Mouse (Mus musculus): ENCODE measurements at regions not wholly inside any gene's neighbourhood (a gene's known extent, or its start where the extent isn't known, plus 50 kb on each side); places are given as distances from the start of the nearest gene placed in this dataset.

DNA sequence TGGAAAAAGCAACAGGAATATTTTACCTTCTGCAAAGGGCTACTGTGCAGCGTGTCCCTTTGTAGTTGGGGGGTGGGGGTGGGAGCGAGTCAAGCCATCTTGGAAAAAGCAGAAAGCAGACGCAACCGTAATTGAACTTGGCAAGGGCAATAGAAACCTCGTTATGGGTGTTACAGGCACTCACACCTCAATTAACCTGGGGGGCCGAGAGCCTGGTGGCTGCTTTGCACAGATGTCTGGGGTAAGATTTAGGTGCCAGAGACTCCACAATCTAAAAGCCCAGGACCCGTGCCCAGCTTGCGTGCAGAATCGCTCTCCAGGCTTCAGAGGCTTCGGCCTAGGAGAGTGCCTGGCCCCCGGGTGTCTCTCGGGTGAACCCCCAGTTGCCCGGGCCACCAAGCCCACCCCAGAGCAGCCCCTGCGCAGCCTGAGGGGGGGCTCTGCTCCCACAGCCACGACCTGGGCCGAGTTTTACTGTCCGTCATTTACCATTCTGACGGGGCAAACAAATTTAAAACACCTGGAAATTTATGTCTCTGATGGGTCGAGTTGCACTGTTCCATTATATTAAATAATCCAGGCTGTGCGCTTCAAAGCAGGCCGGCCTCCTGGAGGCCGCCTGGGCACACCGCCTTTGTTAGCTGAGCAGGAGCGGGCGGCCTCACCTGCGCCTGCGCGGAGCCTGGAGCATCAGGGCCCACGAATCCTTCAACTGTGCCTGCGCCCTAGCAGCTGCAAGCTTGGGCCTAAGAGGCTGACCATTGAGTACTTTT is 212.4 kb downstream of the Srbd1 start:
- no peaks in the 10 kb centered on the region for H3K9me3 ChIP-seq
- H3K27ac ChIP-seq = no peak overlapping the region
- H3K4me1 ChIP-seq = peaks cover 2% of the 10 kb centered on the region; the same call in 1 of the 2 replicates
- 77% methylated on average over 30 of the region's 30 CpGs for WGBS
- no peak overlapping the region for H3K4me3 ChIP-seq (replicated peaks)
- no peaks in the 10 kb centered on the region for H3K27me3 ChIP-seq
- H3K9ac ChIP-seq = no peak overlapping the region
- H3K4me2 ChIP-seq = no peak overlapping the region
- H3K36me3 ChIP-seq (replicated peaks) = no peaks in the 10 kb centered on the region
- no peak for ATAC-seq (ENCODE audit: low FRiP score)

DNA sequence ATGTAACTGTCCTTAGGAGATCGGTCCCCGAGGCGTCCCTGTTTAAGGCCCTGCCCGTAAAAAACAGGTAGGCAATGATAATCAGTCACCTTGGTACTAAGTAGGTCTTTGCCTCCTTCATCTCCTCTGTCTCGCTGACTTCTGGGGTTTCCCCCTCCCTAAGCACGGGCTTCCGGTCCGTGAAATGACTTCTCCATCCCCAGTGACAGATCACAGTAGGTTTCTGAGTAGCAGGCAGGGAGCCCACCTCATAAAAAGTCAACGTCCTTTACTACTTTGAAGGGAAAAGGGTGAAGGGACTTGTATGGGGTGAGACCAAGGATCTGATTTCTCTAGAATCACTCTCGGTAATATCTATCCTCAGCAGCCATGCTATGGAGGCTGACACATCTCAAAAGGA is 213.0 kb downstream of the Srbd1 start:
- 91% methylated on average over 10 of the region's 10 CpGs for WGBS
- Histone ChIP-seq H3K4me3 (replicated peaks) (no peak overlapping the region), H3K9me3 (no peaks in the 10 kb centered on the region), H3K36me3 (replicated peaks) (no peaks in the 10 kb centered on the region), H3K4me2 (no peak overlapping the region), H3K27ac (no peak overlapping the region), H3K9ac (no peak overlapping the region), H3K4me1 (peaks cover 7% of the 10 kb centered on the region; the same call in 1 of the 2 replicates), H3K27me3 (no peaks in the 10 kb centered on the region)
- ATAC-seq (ENCODE audit: low FRiP score) = no peak

DNA sequence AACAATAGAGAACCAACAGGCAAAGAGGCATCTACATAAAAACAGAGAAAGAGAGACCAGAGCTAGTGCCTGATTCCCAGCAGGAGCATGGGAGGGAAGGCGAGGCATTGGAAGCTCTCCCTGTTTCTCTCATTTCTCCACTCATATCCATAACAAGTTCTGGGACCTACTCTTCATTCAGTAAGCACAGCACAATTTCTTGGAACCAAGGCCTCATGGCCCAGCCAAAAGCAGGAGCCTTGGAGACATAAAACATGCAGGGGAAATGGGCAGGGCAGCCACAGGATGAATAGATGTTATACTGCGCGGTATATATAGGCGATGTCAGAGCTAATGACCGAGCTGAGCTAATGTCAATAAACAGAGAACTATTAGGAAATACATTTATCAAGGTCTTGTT is 214.2 kb downstream of the Srbd1 start:
- Histone ChIP-seq H3K9me3 (no peaks in the 10 kb centered on the region), H3K36me3 (replicated peaks) (no peaks in the 10 kb centered on the region), H3K9ac (no peak overlapping the region), H3K27ac (no peak overlapping the region), H3K4me2 (no peak overlapping the region), H3K4me1 (peaks cover 7% of the 10 kb centered on the region; the same call in 1 of the 2 replicates), H3K4me3 (replicated peaks) (no peak overlapping the region), H3K27me3 (no peaks in the 10 kb centered on the region)
- 88% methylated on average over 5 of the region's 5 CpGs for WGBS
- no peak for ATAC-seq (ENCODE audit: low FRiP score)

DNA sequence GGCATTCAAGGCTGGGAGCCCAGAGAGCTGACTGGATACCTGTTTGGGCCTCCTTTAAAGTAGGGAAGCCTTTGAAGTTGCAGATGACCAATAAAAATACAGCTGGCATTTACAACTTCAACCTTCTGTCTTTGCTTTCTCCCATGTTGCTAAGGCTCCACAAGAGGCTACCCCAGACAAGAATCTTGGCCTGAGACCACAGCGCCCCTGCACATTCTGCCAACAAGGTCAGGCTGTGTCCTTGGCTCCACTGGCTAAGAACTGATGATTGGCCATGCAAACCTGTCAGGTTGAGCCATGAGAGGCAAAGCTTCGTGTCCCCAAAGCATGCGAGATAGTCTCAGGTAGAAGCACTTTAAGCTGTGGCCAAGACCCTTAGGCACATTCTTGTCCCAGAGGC is 214.6 kb downstream of the Srbd1 start:
- no peak for ATAC-seq (ENCODE audit: low FRiP score)
- 91% methylated on average over 3 of the region's 3 CpGs for WGBS
- Histone ChIP-seq H3K4me1 (peaks cover 7% of the 10 kb centered on the region; the same call in 1 of the 2 replicates), H3K36me3 (replicated peaks) (no peaks in the 10 kb centered on the region), H3K9me3 (no peaks in the 10 kb centered on the region), H3K4me2 (no peak overlapping the region), H3K4me3 (replicated peaks) (no peak overlapping the region), H3K27me3 (no peaks in the 10 kb centered on the region), H3K27ac (no peak overlapping the region), H3K9ac (no peak overlapping the region)

DNA sequence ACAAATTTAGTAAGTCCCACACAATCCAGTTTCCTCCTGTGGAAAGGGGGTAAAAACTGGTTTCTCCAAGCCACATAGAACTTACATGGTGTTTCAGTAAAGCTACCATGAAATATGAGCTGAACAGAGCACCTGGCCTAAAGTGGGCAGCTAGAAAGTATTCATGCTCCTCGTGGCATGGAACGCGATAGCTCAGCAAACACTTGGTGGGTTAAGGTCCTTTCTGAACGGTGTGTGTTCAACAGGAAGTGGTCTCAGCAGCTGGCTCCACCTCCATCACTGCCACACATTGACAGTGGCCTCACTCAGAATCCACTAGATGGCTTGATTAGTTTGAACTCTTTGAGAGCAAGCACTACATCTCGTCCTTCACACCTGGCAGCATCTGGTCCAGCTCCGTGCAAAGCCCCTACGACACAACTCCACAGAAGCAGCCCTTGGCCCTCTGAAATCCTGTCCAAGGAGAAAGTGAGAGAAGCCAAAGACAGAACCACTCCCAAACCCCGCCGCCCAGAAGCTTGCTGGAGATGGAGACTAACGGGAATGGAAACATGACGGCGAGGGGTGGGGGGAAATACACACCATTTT is 215.2 kb downstream of the Srbd1 start:
- Histone ChIP-seq H3K36me3 (replicated peaks) (no peaks in the 10 kb centered on the region), H3K27ac (no peak overlapping the region), H3K4me3 (replicated peaks) (no peak overlapping the region), H3K9me3 (no peaks in the 10 kb centered on the region), H3K9ac (no peak overlapping the region), H3K4me1 (peaks cover 7% of the 10 kb centered on the region; the same call in 1 of the 2 replicates), H3K27me3 (no peaks in the 10 kb centered on the region), H3K4me2 (no peak overlapping the region)
- no peak for ATAC-seq (ENCODE audit: low FRiP score)
- 93% methylated on average over 12 of the region's 12 CpGs for WGBS

DNA sequence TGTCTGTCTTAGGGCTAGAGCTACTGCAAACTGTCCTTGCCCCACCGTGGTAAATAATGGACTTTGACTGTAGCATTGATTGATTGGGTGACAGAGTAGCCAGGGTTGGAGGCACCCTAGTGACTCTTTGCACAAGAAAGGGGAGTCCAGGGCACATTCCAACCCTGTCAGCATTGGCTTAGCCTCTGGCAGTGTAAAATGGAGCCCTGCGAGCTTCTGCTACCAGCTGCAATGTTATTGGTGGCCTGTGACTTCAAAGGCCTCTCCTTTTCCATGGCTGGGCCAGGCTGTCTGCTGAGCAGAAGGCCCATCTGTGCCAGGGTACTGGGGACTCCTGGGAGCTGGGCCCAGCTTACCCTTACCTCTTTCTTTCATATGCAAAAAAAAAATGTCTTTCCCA is 216.4 kb downstream of the Srbd1 start:
- H3K4me2 ChIP-seq = no peak overlapping the region

DNA sequence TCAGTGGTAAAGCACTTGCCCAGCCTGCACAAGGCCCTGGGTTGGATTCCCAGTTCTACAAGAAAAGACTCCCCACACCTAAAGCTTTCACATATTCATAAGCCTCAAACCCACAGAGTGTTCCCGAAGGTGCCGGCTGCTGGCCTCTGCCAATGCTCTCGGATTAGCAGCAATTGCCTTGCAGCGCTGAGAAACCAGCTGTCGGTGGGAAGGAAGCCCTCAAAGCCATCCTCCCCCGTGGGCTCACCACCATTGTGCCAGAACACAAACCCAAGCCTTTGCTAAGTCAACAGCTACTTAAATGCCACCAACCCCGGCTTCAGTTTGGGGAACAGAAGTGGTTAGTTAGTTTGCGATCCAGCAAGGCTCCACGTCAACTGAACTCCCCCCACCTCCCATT is 217.7 kb downstream of the Srbd1 start:
- no peaks in the 10 kb centered on the region for H3K9me3 ChIP-seq
- WGBS = 79% methylated on average over 9 of the region's 9 CpGs
- peaks cover 6% of the 10 kb centered on the region; the same call in 1 of the 2 replicates for H3K4me1 ChIP-seq
- no peaks in the 10 kb centered on the region for H3K36me3 ChIP-seq (replicated peaks)
- no peak overlapping the region for H3K27ac ChIP-seq
- ATAC-seq (ENCODE audit: low FRiP score) = no peak
- H3K9ac ChIP-seq = no peak overlapping the region
- no peaks in the 10 kb centered on the region for H3K27me3 ChIP-seq
- no peak overlapping the region for H3K4me2 ChIP-seq
- H3K4me3 ChIP-seq (replicated peaks) = no peak overlapping the region

More for the DNA sequence above, 216.4 kb downstream of the Srbd1 start:
- Histone ChIP-seq H3K27ac (no peak overlapping the region), H3K27me3 (no peaks in the 10 kb centered on the region), H3K36me3 (replicated peaks) (no peaks in the 10 kb centered on the region), H3K4me3 (replicated peaks) (no peak overlapping the region), H3K9me3 (no peaks in the 10 kb centered on the region), H3K4me1 (peaks cover 7% of the 10 kb centered on the region; the same call in 1 of the 2 replicates), H3K9ac (no peak overlapping the region)
- no peak for ATAC-seq (ENCODE audit: low FRiP score)
- WGBS = 80% methylated on average over 2 of the region's 2 CpGs

DNA sequence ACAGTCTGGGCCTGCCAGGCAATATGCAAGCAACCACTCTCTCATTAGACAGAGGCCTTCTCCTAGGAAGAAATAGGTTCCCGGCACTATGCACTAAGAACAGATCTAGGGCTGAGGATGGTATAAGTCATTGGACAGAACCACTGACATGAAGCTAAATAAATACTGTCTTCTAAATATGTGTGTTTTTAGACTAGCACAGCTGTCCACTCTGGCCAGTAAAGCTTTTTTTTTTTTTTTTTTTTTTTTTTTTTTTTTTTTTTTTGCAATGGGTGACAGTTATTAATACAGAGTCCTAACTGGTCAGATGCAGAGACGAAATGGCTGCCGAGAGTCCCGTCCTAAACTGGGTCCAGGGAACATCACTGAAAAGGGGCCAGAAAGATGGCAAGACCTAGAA is 218.9 kb downstream of the Srbd1 start:
- ATAC-seq (ENCODE audit: low FRiP score) = no peak
- no peaks in the 10 kb centered on the region for H3K9me3 ChIP-seq
- no peak overlapping the region for H3K4me3 ChIP-seq (replicated peaks)
- H3K27me3 ChIP-seq = no peaks in the 10 kb centered on the region
- no peak overlapping the region for H3K4me2 ChIP-seq
- 94% methylated on average over 4 of the region's 4 CpGs for WGBS
- H3K36me3 ChIP-seq (replicated peaks) = no peaks in the 10 kb centered on the region
- H3K27ac ChIP-seq = no peak overlapping the region
- H3K4me1 ChIP-seq = peaks cover 8% of the 10 kb centered on the region; the same call in 1 of the 2 replicates
- no peak overlapping the region for H3K9ac ChIP-seq

DNA sequence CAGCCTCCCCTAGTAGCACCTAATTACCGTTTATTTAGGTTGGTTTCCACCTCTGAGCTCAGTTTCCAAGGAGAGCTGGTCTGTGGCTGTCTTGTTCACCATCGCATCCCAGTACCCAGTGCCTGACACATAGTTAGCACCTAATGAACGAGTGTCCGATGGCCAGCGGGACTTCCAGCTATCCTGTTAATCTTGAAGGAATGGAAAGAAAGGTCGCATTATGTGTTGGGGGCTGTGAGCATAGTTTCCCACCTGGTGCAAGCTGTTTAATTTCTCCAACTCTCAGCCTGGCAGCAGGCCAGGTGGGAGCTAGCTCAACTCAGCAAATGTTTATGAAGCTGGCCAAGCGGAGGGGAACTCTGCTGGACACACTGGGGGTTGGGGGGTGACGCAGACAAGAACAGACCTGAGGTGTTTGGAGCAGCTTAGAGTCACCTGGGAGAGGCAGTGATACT is 223.7 kb downstream of the Srbd1 start:
- Histone ChIP-seq H3K27ac (no peak overlapping the region), H3K4me3 (replicated peaks) (no peak overlapping the region), H3K36me3 (replicated peaks) (no peaks in the 10 kb centered on the region), H3K27me3 (no peaks in the 10 kb centered on the region), H3K4me2 (no peak overlapping the region), H3K4me1 (0 out of 2 replicates have a peak, but pooled peaks cover 3% of the 10 kb centered on the region), H3K9me3 (no peaks in the 10 kb centered on the region), H3K9ac (no peak overlapping the region)
- WGBS = 78% methylated on average over 8 of the region's 8 CpGs
- no peak for ATAC-seq (ENCODE audit: low FRiP score)

DNA sequence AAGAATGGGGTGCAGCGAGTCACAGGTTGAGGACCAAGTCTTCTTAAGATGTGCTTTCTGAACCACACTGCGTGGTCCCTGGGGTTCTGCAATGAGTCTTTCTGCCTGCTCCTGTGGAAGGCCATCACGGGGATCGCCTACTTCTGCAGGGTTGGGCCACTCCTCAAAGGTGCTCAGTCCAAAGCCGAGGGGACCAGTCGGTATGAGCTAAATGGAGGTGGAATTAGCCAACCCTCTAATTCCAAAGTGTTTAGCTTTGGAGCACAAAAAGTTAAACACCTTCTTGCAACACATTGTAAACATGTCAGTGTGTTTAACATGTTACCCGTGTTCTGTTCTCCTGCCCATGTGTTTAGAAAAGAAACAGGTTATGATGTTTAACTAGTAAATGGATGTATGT is 225.1 kb downstream of the Srbd1 start:
- WGBS = 85% methylated on average over 7 of the region's 7 CpGs

DNA sequence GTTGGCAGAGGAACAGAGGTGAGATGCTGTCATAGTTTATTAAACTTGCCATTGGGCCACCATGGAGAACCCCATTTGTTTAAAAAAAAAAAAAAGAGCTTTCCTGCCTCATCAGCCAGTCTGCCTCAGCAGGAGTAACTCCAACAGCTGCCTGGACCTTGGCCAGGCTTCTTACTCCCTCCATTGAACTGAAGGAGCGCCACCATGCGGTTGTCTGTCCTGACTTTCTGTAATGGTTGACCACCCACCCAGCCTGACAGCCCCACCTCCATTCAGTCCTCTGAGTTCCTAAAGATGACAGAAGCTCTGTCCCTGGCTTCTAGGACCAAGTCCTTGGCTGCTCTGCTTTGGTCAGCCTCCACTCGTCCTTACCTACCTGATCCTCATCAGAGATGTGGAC is 227.8 kb upstream of the Six2 start:
- H3K9ac ChIP-seq = no peak overlapping the region

More for the DNA sequence above, 225.1 kb downstream of the Srbd1 start:
- no peak for ATAC-seq (ENCODE audit: low FRiP score)
- no peaks in the 10 kb centered on the region for H3K27me3 ChIP-seq
- H3K4me1 ChIP-seq = 0 out of 2 replicates have a peak, but pooled peaks cover 3% of the 10 kb centered on the region
- H3K4me2 ChIP-seq = no peak overlapping the region
- no peak overlapping the region for H3K9ac ChIP-seq
- no peak overlapping the region for H3K4me3 ChIP-seq (replicated peaks)
- no peaks in the 10 kb centered on the region for H3K9me3 ChIP-seq
- H3K36me3 ChIP-seq (replicated peaks) = no peaks in the 10 kb centered on the region
- H3K27ac ChIP-seq = no peak overlapping the region

DNA sequence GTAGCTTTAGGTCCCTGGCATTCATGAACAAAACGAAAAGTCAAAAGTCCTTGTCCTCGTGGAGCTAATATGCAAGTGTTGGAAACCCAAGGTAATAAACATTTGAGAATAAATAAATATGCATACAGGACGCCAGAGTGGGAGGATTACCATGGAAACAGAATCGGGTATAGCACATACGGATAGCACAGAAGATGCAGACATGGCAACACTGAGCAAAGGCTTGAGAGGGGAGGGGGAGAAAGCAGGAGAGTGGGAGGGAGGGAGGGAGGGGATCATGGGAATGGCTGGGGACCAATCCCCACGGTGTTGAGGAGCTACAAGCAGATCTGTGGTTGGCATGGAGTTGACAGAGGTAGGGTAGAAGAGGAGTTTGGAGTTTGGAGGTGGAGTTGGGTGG is 226.0 kb upstream of the Six2 start:
- H3K4me2 ChIP-seq = no peak overlapping the region
- no peak overlapping the region for H3K4me3 ChIP-seq (replicated peaks)
- no peak for ATAC-seq (ENCODE audit: low FRiP score)
- 78% methylated on average over 6 of the region's 6 CpGs for WGBS
- no peak overlapping the region for H3K9ac ChIP-seq
- no peak overlapping the region for H3K27ac ChIP-seq
- no peaks in the 10 kb centered on the region for H3K36me3 ChIP-seq (replicated peaks)
- no peaks in the 10 kb centered on the region for H3K27me3 ChIP-seq
- no peaks in the 10 kb centered on the region for H3K9me3 ChIP-seq
- H3K4me1 ChIP-seq = peaks cover 5% of the 10 kb centered on the region; the same call in 1 of the 2 replicates

More for the DNA sequence above, 227.8 kb upstream of the Six2 start:
- H3K4me1 ChIP-seq = peaks cover 5% of the 10 kb centered on the region; the same call in 1 of the 2 replicates
- no peak for ATAC-seq (ENCODE audit: low FRiP score)
- no peak overlapping the region for H3K4me3 ChIP-seq (replicated peaks)
- no peaks in the 10 kb centered on the region for H3K27me3 ChIP-seq
- no peak overlapping the region for H3K4me2 ChIP-seq
- no peaks in the 10 kb centered on the region for H3K36me3 ChIP-seq (replicated peaks)
- H3K27ac ChIP-seq = no peak overlapping the region
- 84% methylated on average over 3 of the region's 3 CpGs for WGBS
- no peaks in the 10 kb centered on the region for H3K9me3 ChIP-seq

Measured in forebrain, embryonic 12.5 days (tissue).